Mouse (Mus musculus): Measurements from ENCODE around the gene Fgf15.

- TF ChIP-seq GATA1 (IDR thresholded peaks at IDR 0.05; ENCODE audit: borderline replicate concordance, low read length) (no peak), FLI1 (IDR thresholded peaks at IDR 0.05; ENCODE audit: low read length) (no peak)
These were observed 2.1 kb upstream of the Fgf15 start for GRCm38 (mm10) chr7:144894191-144894590.

Measured in megakaryocyte, embryonic 14.5 days (primary cell).